Mouse (Mus musculus) stomach, embryonic 14.5 days (tissue): Measurements from ENCODE around the gene Gapdhs. TPM values are rescaled to one million over a fixed set of nuclear protein-coding genes. Genes with fewer than 3 reads are reported as not detected.

Source experiments
- ATAC-seq: fragments of 200-750 bp; cut with Nextera tagmentation; 2 replicates; pipeline ENCODE4 v1.8.0; 2017; ENCODE audit warnings: low read depth, moderate TSS enrichment; ENCODE audit not compliant: insufficient number of reproducible peaks, insufficient read depth, low FRiP score
- H3K27ac ChIP-seq: fragments of 300-500 bp; sonication (generic); 2 replicates; pipeline ENCODE4 v1.5.1; 2014; ENCODE audit warnings: mild to moderate bottlenecking, low read length, moderate library complexity, mixed read lengths
- H3K27me3 ChIP-seq: fragments of 300-500 bp; sonication (generic); 2 replicates; pipeline ENCODE4 v1.6.1; 2014; ENCODE audit warnings: low read length, control low read depth, mixed read lengths; ENCODE audit not compliant: control insufficient read depth, insufficient read depth
- H3K36me3 ChIP-seq: fragments of 300-500 bp; sonication (generic); 2 replicates; pipeline ENCODE4 v1.6.1; 2014; ENCODE audit warnings: mild to moderate bottlenecking, control low read depth, low read length, moderate library complexity, mixed read lengths; ENCODE audit not compliant: control insufficient read depth, insufficient read depth
- H3K4me1 ChIP-seq: fragments of 300-500 bp; sonication (generic); 2 replicates; pipeline ENCODE4 v1.6.1; 2014; ENCODE audit warnings: low read length, control low read depth, mixed read lengths; ENCODE audit not compliant: control insufficient read depth, insufficient read depth
- H3K4me2 ChIP-seq: fragments of 300-500 bp; sonication (generic); replicated peaks from 2 replicates; pipeline ENCODE4 v1.6.1; 2014; ENCODE audit warnings: low read depth, low read length, control low read depth
- H3K4me3 ChIP-seq: fragments of 300-500 bp; sonication (generic); 2 replicates; pipeline ENCODE4 v1.5.1; 2014; ENCODE audit warnings: low read depth, low read length, control low read depth
- H3K9ac ChIP-seq: fragments of 300-500 bp; sonication (generic); replicated peaks from 2 replicates; pipeline ENCODE4 v1.6.1; 2014; ENCODE audit warnings: low read depth, mild to moderate bottlenecking, control low read depth, low read length, moderate library complexity, mixed read lengths
- H3K9me3 ChIP-seq: fragments of 300-500 bp; sonication (generic); 2 replicates; pipeline ENCODE4 v1.6.1; 2016; ENCODE audit warnings: low read depth, low read length, control low read depth; ENCODE audit not compliant: control insufficient read depth
- WGBS: fragments of 180-500 bp; shearing (Covaris S2); extraction: QIAGEN DNeasy Blood & Tissue Kit; methylation state at CpG from one replicate; pipeline ENCODE4 v1.1.7; 2014; 5-methylcytosine and 5-hydroxymethylcytosine counted together
- polyA plus RNA-seq: library from polyadenylated mRNA; unstranded; fragments of >200 nt; fragmentation: Nextera tagmentation; extraction: Ambion mirVana; gene quantifications from 2 replicates; pipeline ENCODE4 v1.2.1, GENCODE M21; 2014

Gene Gapdhs
- polyA plus RNA-seq, 1 experiment from 2014 or later = 0.74 TPM

DNA sequence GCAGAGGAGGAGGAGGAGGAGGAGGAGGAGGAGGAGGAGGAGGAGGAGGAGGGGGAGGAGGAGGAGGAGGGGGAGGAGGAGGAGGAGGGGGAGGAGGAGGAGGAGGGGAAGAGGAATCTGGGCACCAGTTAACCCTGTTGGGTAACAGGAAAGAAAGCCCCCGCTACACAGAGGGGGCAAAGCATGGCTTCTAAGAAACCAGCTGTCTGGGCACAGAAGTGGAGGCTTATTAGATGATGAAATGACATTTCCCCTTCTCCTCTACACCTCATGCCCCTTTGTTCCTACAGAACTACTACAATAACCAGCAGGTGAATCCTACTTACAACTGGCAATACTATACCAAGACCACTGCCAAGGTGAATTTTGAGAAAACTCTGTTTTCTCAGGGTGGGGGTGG, 34.4 kb upstream of the Gapdhs start:
- H3K36me3 ChIP-seq = no peaks in the 10 kb centered on the region
- H3K4me2 ChIP-seq = no peak overlapping the region
- no peaks in the 10 kb centered on the region for H3K27me3 ChIP-seq
- H3K9me3 ChIP-seq = no peaks in the 10 kb centered on the region
- H3K27ac ChIP-seq = no peak overlapping the region
- H3K9ac ChIP-seq = no peak overlapping the region
- WGBS = 60% methylated on average over 1 of the region's 1 CpGs
- H3K4me3 ChIP-seq = no peak overlapping the region
- H3K4me1 ChIP-seq = no peaks in the 10 kb centered on the region
- ATAC-seq = no peak

DNA sequence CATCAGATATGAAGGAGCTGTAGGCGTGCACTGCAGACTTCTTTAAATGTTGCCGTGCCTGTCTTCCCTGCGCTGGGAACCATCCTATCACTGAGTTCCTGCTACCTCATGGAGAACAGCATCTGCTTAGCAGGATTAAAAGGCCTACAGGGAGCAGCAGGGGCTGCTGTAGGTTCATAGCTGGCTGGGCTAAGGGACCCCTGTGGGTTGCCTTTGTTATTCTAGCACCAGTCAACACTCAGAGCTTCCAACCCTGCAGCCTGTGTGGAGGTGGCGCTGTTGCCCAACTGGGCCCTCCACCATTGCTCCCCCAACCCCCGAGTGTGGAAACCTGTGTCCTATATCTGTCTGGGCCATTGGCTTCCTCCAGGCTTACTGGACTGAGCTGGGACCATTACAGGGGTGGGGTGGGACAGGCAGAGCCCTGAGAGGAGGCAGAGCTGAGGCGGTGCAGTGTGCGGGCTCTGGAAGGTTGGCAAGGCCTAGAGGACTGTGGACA, 33.6 kb upstream of the Gapdhs start:
- 55% methylated on average over 7 of the region's 7 CpGs for WGBS
- Histone ChIP-seq H3K9ac (no peak overlapping the region), H3K27ac (no peak overlapping the region), H3K27me3 (no peaks in the 10 kb centered on the region), H3K4me3 (no peak overlapping the region), H3K36me3 (no peaks in the 10 kb centered on the region), H3K9me3 (no peaks in the 10 kb centered on the region), H3K4me1 (no peaks in the 10 kb centered on the region), H3K4me2 (no peak overlapping the region)
- no peak for ATAC-seq

- no peak overlapping the region for H3K27ac ChIP-seq
- no peaks in the 10 kb centered on the region for H3K27me3 ChIP-seq
- no peak overlapping the region for H3K9ac ChIP-seq
- 72% methylated on average over 9 of the region's 9 CpGs for WGBS
- 0 out of 2 replicates have a peak, but pooled peaks have one; percentile 28 for ATAC-seq
- no peaks in the 10 kb centered on the region for H3K4me1 ChIP-seq
- no peak overlapping the region for H3K4me3 ChIP-seq
- H3K4me2 ChIP-seq = no peak overlapping the region
- no peaks in the 10 kb centered on the region for H3K9me3 ChIP-seq
- H3K36me3 ChIP-seq = no peaks in the 10 kb centered on the region
These were observed 32.6 kb upstream of the Gapdhs start for GRCm38 (mm10) chr7:30776104-30776503.

DNA sequence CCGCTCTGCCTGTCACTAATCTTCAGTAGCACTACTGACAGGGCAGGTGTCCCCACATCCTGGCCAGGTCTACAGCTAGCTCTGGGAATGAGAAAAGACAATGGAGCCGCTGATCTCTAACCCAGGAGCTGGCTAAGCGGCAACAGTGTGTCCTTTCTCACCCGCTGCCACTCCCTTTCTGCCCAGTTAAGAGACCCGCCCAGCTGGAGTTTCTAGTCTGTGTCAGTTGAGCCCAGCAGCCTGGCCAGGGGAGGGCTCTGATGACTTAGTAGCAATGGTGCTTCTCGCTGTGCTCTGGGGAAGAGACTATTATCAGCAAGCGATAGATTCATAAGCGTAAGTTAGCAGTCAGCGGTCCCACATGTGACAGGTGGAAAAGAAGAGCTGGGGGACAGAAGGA, 25.8 kb upstream of the Gapdhs start:
- 0 out of 2 replicates have a peak overlapping the region, but pooled peaks have one; percentile 0 for H3K27ac ChIP-seq
- ATAC-seq = 0 out of 2 replicates have a peak, but pooled peaks have one; percentile 50
- WGBS = 27% methylated on average over 9 of the region's 9 CpGs

DNA sequence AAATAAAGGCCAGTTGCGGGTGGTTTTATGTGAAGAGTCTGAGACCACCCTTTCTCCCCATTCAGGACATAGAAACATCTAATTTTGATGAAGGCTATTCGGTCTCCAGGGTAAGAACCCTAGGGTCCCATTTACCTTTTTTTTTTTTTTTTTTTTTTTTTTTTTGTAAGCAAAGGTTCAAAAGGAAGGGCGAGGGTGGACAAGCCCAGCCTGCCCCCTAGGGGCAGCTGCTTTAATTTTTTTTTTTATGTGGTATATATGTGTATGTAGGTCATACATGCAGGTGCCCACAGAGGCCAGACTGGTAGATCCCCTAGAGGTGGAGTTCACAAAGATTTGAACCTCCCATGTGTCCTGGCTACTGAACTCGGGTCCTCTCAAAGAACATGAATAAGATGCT, 22.9 kb upstream of the Gapdhs start:
- H3K27ac ChIP-seq = no peak overlapping the region
- no peaks in the 10 kb centered on the region for H3K27me3 ChIP-seq
- ATAC-seq = no peak
- H3K9me3 ChIP-seq = no peaks in the 10 kb centered on the region
- 86% methylated on average over 4 of the region's 4 CpGs for WGBS
- no peaks in the 10 kb centered on the region for H3K4me1 ChIP-seq
- no peak overlapping the region for H3K4me3 ChIP-seq
- no peak overlapping the region for H3K4me2 ChIP-seq
- H3K36me3 ChIP-seq = no peaks in the 10 kb centered on the region
- no peak overlapping the region for H3K9ac ChIP-seq

More for the DNA sequence above, 25.8 kb upstream of the Gapdhs start:
- Histone ChIP-seq H3K4me3 (no peak overlapping the region), H3K27me3 (no peaks in the 10 kb centered on the region), H3K9me3 (no peaks in the 10 kb centered on the region), H3K4me2 (0 out of 2 replicates have a peak overlapping the region, but pooled peaks have one; percentile 7), H3K4me1 (no peaks in the 10 kb centered on the region), H3K36me3 (no peaks in the 10 kb centered on the region), H3K9ac (no peak overlapping the region)

GRCm38 (mm10) chr7:30765173-30765572, 21.7 kb upstream of the Gapdhs start:
- H3K27me3 ChIP-seq = no peaks in the 10 kb centered on the region

DNA sequence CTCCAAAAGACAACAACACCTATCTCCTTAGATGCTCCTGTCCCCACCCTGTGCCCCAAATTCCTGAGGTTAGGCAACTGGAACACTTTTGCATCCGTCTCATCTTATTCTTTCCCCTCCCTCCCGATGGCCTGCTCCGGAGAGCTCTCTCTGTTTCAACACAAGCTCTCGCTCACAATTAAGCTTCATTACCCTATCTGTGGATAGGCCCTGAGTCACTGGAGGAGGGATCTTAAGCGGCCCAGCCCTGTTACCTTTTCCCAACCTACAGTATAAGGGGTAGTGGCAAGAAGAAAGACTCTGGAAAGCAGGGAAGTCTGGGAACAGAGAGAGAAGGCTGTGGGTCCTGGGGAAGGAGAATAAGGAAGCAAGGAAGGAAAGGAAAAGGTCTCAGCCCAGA, 20.0 kb upstream of the Gapdhs start, which contains the start of gene Dmkn:
Gene Dmkn (plus strand): TSS at position 301 of the 400 bp plus-strand sequence.
- Histone ChIP-seq H3K36me3 (no peaks in the 10 kb centered on the region), H3K27ac (no peak within 1 kb of the TSS), H3K9me3 (no peaks in the 10 kb centered on the region), H3K4me2 (no peak within 1 kb of the TSS), H3K4me1 (no peaks in the 10 kb centered on the region), H3K4me3 (no peak within 1 kb of the TSS), H3K9ac (no peak within 1 kb of the TSS), H3K27me3 (no peaks in the 10 kb centered on the region)
- 52% methylated on average over 5 of the region's 5 CpGs for WGBS
- no peak for ATAC-seq

More at GRCm38 (mm10) chr7:30765173-30765572, 21.7 kb upstream of the Gapdhs start:
- no peak for ATAC-seq
- H3K9ac ChIP-seq = no peak overlapping the region
- no peak overlapping the region for H3K27ac ChIP-seq
- H3K4me1 ChIP-seq = no peaks in the 10 kb centered on the region
- no peaks in the 10 kb centered on the region for H3K9me3 ChIP-seq
- H3K36me3 ChIP-seq = no peaks in the 10 kb centered on the region
- WGBS = 46% methylated on average over 11 of the region's 11 CpGs
- no peak overlapping the region for H3K4me3 ChIP-seq
- no peak overlapping the region for H3K4me2 ChIP-seq

DNA sequence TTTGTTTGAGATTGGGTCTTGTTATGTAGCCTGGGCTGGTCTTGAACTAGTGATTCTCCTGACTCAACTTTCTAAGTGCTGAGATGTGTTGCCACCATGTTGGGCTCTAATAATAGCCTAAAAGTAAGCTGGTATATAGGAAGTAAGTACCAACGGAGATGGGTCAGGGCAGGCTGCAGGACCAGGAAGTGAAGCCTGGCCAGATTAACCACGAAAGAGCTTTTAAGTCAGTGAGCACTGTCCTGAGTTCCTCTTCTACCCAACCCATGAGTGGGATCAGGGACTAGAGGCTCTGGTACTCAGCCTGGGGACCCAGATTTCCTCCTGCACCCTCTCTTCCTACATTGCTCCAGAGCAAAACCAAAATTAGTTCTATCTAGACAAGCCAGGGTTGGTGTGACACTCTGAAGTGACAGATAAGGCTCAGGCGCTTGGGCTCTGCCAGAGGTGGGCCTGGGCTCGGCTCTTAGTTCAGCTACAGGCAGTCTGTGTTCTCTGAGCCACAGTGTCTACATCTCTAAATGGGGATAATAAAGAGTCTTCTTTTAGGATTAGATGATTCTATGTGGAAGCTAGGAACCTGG, 18.4 kb upstream of the Gapdhs start:
- H3K9ac ChIP-seq = no peak overlapping the region
- H3K27me3 ChIP-seq = no peaks in the 10 kb centered on the region
- no peak overlapping the region for H3K4me2 ChIP-seq
- H3K36me3 ChIP-seq = no peaks in the 10 kb centered on the region
- no peak overlapping the region for H3K27ac ChIP-seq
- H3K9me3 ChIP-seq = no peaks in the 10 kb centered on the region
- ATAC-seq = no peak
- no peaks in the 10 kb centered on the region for H3K4me1 ChIP-seq
- H3K4me3 ChIP-seq = no peak overlapping the region
- WGBS = 76% methylated on average over 4 of the region's 4 CpGs

DNA sequence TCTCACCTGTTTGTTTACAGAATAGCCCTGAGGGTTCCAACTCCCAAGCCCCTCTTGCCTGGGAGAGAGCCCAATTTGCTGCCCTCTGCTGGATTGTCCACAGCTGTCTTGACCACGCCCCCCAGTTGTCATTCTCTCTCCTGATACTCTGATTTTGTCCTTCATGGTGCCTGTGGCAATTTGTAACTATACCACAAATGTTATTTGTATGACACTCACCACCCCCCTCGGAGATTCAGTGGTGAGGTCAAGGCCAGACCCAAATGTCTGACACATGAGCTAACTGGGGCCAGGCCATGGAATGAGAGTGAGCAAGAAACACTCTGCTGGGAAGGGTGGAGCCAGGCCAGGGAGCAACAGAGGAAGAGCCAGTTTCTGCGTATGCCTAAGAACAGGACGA, 15.4 kb upstream of the Gapdhs start:
- Histone ChIP-seq H3K36me3 (no peaks in the 10 kb centered on the region), H3K27ac (no peak overlapping the region), H3K4me2 (no peak overlapping the region), H3K27me3 (no peaks in the 10 kb centered on the region), H3K9me3 (0 out of 2 replicates have a peak, but pooled peaks cover 5% of the 10 kb centered on the region), H3K4me1 (no peaks in the 10 kb centered on the region), H3K9ac (no peak overlapping the region), H3K4me3 (no peak overlapping the region)
- 20% methylated on average over 4 of the region's 4 CpGs for WGBS
- peak; percentile 39; the same call in 1 of the 2 replicates for ATAC-seq
